Mouse (Mus musculus): ENCODE measurements around the gene Olfr463.

Gene Olfr463

DNA sequence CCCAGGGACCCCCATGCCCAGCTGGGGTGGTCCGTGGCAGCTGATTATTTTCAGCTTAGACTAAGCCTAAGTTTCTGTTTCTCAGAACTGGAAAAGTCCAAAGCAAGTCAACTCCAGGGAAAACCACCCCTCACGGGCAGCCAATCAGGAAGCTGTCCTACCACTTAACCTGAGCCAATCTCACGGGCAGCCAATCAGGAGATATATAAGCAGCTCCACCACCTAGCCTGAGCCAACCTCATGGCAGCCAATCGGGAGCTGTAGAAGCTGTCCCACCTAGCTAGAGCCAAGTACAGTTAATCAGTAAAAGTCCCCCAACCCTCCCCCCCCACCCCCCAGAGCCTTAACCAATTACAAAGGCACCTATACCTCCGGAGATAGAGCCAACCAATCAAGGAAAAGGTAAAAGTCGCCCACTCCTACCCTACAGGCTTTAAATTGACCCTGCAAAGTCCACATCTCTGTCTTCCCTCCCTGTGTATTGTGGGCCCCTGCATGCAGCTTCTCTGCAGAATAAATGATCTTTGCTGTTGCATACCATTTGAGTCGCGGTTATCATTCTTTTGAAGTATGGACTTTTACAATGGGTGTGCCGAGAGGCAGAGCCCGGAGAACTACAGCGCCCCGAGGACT is 50.1 kb downstream of the Olfr463 start:
- no peak for DNase-seq

All from right cerebral cortex, postnatal 25 days (tissue).